Mouse (Mus musculus): Measurements from ENCODE around the gene Gm11937.

- TF ChIP-seq CTCF (conservative IDR thresholded peaks at IDR 0.05; ENCODE audit: low read length) (no peak), POU5F1 (IDR thresholded peaks at IDR 0.05; ENCODE audit: borderline replicate concordance, low read length) (no peak)
Observed at GRCm38 (mm10) chr11:99659256-99659655, 49.3 kb upstream of the Gm11937 start.
